Mouse (Mus musculus) kidney, adult 2 months (tissue): Measurements from ENCODE around the gene Elk4.

Experiments used
- CTCF ChIP-seq: fragments of 200-500 bp; conservative IDR thresholded peaks from 2 replicates; pipeline ENCODE4 v1.5.1; 2011; ENCODE audit warnings: low read depth, mild to moderate bottlenecking, control low read depth, low read length, moderate library complexity, mixed read lengths; ENCODE audit not compliant: insufficient read depth, insufficient read length
- POLR2A ChIP-seq: fragments of 200-500 bp; IDR thresholded peaks from one replicate; pipeline ENCODE4 v1.6.1; 2011; ENCODE audit warnings: low read depth, low read length, control low read depth

- TF ChIP-seq CTCF (no peak), POLR2A (no peak)
Observed at GRCm38 (mm10) chr1:132008881-132009644, 1.7 kb downstream of the Elk4 start.
